Mouse (Mus musculus): Measurements from ENCODE around the gene Olfr549. TPM values are rescaled to one million over a fixed set of nuclear protein-coding genes. Genes with fewer than 3 reads are reported as not detected.

Olfr549 gene
- polyA plus RNA-seq (2012; rRNA removed) = not detected in 2 replicates

- no peak within 1 kb of the TSS for H3K27ac ChIP-seq (ENCODE audit: insufficient read depth, low read length)
- WGBS = 83% methylated on average over 3 of the region's 3 CpGs
- TF ChIP-seq POLR2A (IDR thresholded peaks at IDR 0.05; ENCODE audit: low read depth, low read length) (no peak), CTCF (IDR thresholded peaks at IDR 0.05; ENCODE audit: extremely low read depth, insufficient read depth, insufficient read length, insufficient replicate concordance) (no peak)
- H3K4me3 ChIP-seq (ENCODE audit: extremely low read depth, insufficient read depth, insufficient read length) = no peak within 1 kb of the TSS
- no peaks in the 10 kb centered on the region for H3K36me3 ChIP-seq (ENCODE audit: control insufficient read depth, insufficient read depth, low read length)
- DNase-seq (ENCODE audit: low read depth in 1 of 2, low spot score in 2 of 2) = no peak
- no peaks in the 10 kb centered on the region for H3K27me3 ChIP-seq (ENCODE audit: control insufficient read depth, insufficient read depth, low read length)
- no peaks in the 10 kb centered on the region for H3K4me1 ChIP-seq (ENCODE audit: control insufficient read depth, insufficient read depth, insufficient read length)
Observed at GRCm38 (mm10) chr7:102549570-102549969, at the start of gene Olfr549. TSS of gene Olfr549 (plus strand) at chr7:102549870.

GRCm38 (mm10) chr7:102501986-102502385 lies 47.7 kb upstream of the Olfr549 start:
- 81% methylated on average over 5 of the region's 5 CpGs for WGBS
- H3K4me1 ChIP-seq (ENCODE audit: control insufficient read depth, insufficient read depth, insufficient read length) = no peaks in the 10 kb centered on the region
- no peak overlapping the region for H3K27ac ChIP-seq (ENCODE audit: insufficient read depth, low read length)
- TF ChIP-seq CTCF (IDR thresholded peaks at IDR 0.05; ENCODE audit: extremely low read depth, insufficient read depth, insufficient read length, insufficient replicate concordance) = no peak
- no peak for TF ChIP-seq POLR2A (IDR thresholded peaks at IDR 0.05; ENCODE audit: low read depth, low read length)
- no peak overlapping the region for H3K4me3 ChIP-seq (ENCODE audit: extremely low read depth, insufficient read depth, insufficient read length)
- no peak for DNase-seq (ENCODE audit: low read depth in 1 of 2, low spot score in 2 of 2)
- no peaks in the 10 kb centered on the region for H3K27me3 ChIP-seq (ENCODE audit: control insufficient read depth, insufficient read depth, low read length)
- no peaks in the 10 kb centered on the region for H3K36me3 ChIP-seq (ENCODE audit: control insufficient read depth, insufficient read depth, low read length)

- Histone ChIP-seq H3K27ac (ENCODE audit: insufficient read depth, low read length) (no peak overlapping the region), H3K36me3 (ENCODE audit: control insufficient read depth, insufficient read depth, low read length) (no peaks in the 10 kb centered on the region), H3K4me1 (ENCODE audit: control insufficient read depth, insufficient read depth, insufficient read length) (no peaks in the 10 kb centered on the region), H3K27me3 (ENCODE audit: control insufficient read depth, insufficient read depth, low read length) (no peaks in the 10 kb centered on the region), H3K4me3 (ENCODE audit: extremely low read depth, insufficient read depth, insufficient read length) (no peak overlapping the region)
- DNase-seq (ENCODE audit: low read depth in 1 of 2, low spot score in 2 of 2) = peak; percentile 29 to 62
- 41% methylated on average over 3 of the region's 3 CpGs for WGBS
- TF ChIP-seq POLR2A (IDR thresholded peaks at IDR 0.05; ENCODE audit: low read depth, low read length) (no peak), CTCF (IDR thresholded peaks at IDR 0.05; ENCODE audit: extremely low read depth, insufficient read depth, insufficient read length, insufficient replicate concordance) (peak; percentile 83; the same call in 1 of the 2 replicates)
Observed at GRCm38 (mm10) chr7:102506848-102507247, 42.8 kb upstream of the Olfr549 start.

- DNase-seq (ENCODE audit: low read depth in 1 of 2, low spot score in 2 of 2) = no peak
- Histone ChIP-seq H3K4me1 (ENCODE audit: control insufficient read depth, insufficient read depth, insufficient read length) (peaks cover 4% of the 10 kb centered on the region), H3K36me3 (ENCODE audit: control insufficient read depth, insufficient read depth, low read length) (no peaks in the 10 kb centered on the region), H3K4me3 (ENCODE audit: extremely low read depth, insufficient read depth, insufficient read length) (no peak overlapping the region), H3K27me3 (ENCODE audit: control insufficient read depth, insufficient read depth, low read length) (0 out of 2 replicates have a peak, but pooled peaks cover 3% of the 10 kb centered on the region), H3K27ac (ENCODE audit: insufficient read depth, low read length) (no peak overlapping the region)
- TF ChIP-seq POLR2A (IDR thresholded peaks at IDR 0.05; ENCODE audit: low read depth, low read length) (no peak), CTCF (IDR thresholded peaks at IDR 0.05; ENCODE audit: extremely low read depth, insufficient read depth, insufficient read length, insufficient replicate concordance) (no peak)
- 89% methylated on average over 9 of the region's 9 CpGs for WGBS
Observed at GRCm38 (mm10) chr7:102508066-102508465, 41.6 kb upstream of the Olfr549 start.

GRCm38 (mm10) chr7:102508666-102509065 lies 41.0 kb upstream of the Olfr549 start:
- no peak for DNase-seq (ENCODE audit: low read depth in 1 of 2, low spot score in 2 of 2)
- no peak overlapping the region for H3K4me3 ChIP-seq (ENCODE audit: extremely low read depth, insufficient read depth, insufficient read length)
- no peaks in the 10 kb centered on the region for H3K36me3 ChIP-seq (ENCODE audit: control insufficient read depth, insufficient read depth, low read length)
- H3K27me3 ChIP-seq (ENCODE audit: control insufficient read depth, insufficient read depth, low read length) = 0 out of 2 replicates have a peak, but pooled peaks cover 3% of the 10 kb centered on the region
- peaks cover 4% of the 10 kb centered on the region for H3K4me1 ChIP-seq (ENCODE audit: control insufficient read depth, insufficient read depth, insufficient read length)
- H3K27ac ChIP-seq (ENCODE audit: insufficient read depth, low read length) = no peak overlapping the region
- 92% methylated on average over 6 of the region's 6 CpGs for WGBS
- TF ChIP-seq CTCF (IDR thresholded peaks at IDR 0.05; ENCODE audit: extremely low read depth, insufficient read depth, insufficient read length, insufficient replicate concordance) (no peak), POLR2A (IDR thresholded peaks at IDR 0.05; ENCODE audit: low read depth, low read length) (no peak)

GRCm38 (mm10) chr7:102509726-102510125 lies 39.9 kb upstream of the Olfr549 start:
- 89% methylated on average over 7 of the region's 7 CpGs for WGBS
- H3K27ac ChIP-seq (ENCODE audit: insufficient read depth, low read length) = no peak overlapping the region
- no peak overlapping the region for H3K4me3 ChIP-seq (ENCODE audit: extremely low read depth, insufficient read depth, insufficient read length)
- H3K27me3 ChIP-seq (ENCODE audit: control insufficient read depth, insufficient read depth, low read length) = 0 out of 2 replicates have a peak, but pooled peaks cover 3% of the 10 kb centered on the region
- DNase-seq (ENCODE audit: low read depth in 1 of 2, low spot score in 2 of 2) = no peak
- H3K36me3 ChIP-seq (ENCODE audit: control insufficient read depth, insufficient read depth, low read length) = no peaks in the 10 kb centered on the region
- H3K4me1 ChIP-seq (ENCODE audit: control insufficient read depth, insufficient read depth, insufficient read length) = peaks cover 4% of the 10 kb centered on the region
- no peak for TF ChIP-seq POLR2A (IDR thresholded peaks at IDR 0.05; ENCODE audit: low read depth, low read length)
- no peak for TF ChIP-seq CTCF (IDR thresholded peaks at IDR 0.05; ENCODE audit: extremely low read depth, insufficient read depth, insufficient read length, insufficient replicate concordance)

GRCm38 (mm10) chr7:102511927-102512326 lies 37.7 kb upstream of the Olfr549 start:
- TF ChIP-seq POLR2A (IDR thresholded peaks at IDR 0.05; ENCODE audit: low read depth, low read length) = no peak
- TF ChIP-seq CTCF (IDR thresholded peaks at IDR 0.05; ENCODE audit: extremely low read depth, insufficient read depth, insufficient read length, insufficient replicate concordance) = no peak
- no peak for DNase-seq (ENCODE audit: low read depth in 1 of 2, low spot score in 2 of 2)
- Histone ChIP-seq H3K27ac (ENCODE audit: insufficient read depth, low read length) (no peak overlapping the region), H3K27me3 (ENCODE audit: control insufficient read depth, insufficient read depth, low read length) (0 out of 2 replicates have a peak, but pooled peaks cover 3% of the 10 kb centered on the region), H3K4me1 (ENCODE audit: control insufficient read depth, insufficient read depth, insufficient read length) (peaks cover 4% of the 10 kb centered on the region), H3K36me3 (ENCODE audit: control insufficient read depth, insufficient read depth, low read length) (no peaks in the 10 kb centered on the region), H3K4me3 (ENCODE audit: extremely low read depth, insufficient read depth, insufficient read length) (no peak overlapping the region)
- 56% methylated on average over 10 of the region's 10 CpGs for WGBS
